Mouse (Mus musculus) telencephalon, adult 2 months (tissue): Measurements from ENCODE around the gene Glb1.
A peak's percentile ranks its signal among the peaks of the same experiment; 100 is the strongest.
"Not testable (repeated sequence)": the region's sequence is repeated elsewhere in the genome, so short reads cannot be mapped to it uniquely, and the experiment has no call there.

Experiments used
- DNase-seq: peaks from one replicate; pipeline ENCODE4 v3.0.0-alpha.2; 2011; ENCODE audit warnings: low read depth, low spot score

The Glb1 gene

DNA sequence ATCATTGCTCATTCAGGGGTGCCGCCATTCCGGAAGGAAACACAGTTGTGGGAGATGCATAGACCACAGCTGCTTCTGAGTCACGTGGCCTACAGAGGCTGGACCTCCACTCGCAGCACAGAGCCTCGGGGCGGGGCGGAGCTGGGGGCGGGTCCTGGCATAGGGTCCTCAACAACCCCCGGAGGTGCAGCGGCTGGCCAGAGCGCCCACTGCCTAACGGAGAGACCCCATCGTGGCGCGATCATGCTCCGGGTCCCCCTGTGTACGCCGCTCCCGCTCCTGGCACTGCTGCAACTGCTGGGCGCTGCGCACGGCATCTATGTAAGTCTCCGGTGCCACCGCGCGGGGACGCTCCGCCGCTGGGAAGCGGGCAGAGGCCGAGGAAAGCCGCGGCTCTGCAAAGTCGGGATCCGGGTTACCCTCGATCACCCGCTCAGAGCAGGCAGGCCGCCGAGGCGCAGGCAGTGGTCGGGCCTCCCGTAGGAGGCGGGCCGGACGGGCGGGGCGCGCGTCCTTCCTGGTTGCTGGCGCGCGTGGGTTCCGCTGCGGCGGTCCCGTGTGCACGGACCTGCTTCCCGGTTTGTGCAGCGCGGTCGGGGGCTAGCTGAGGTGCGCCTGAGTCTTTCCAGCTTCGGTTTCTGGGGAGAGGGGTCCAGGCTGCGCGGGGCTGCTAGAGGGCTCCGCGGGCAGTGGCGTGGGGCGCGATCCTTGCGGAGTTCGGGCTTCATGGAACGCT is at the start of gene Glb1, which contains the start of gene Tmppe:
Gene Glb1 (plus strand): TSS at position 128 of the 736 bp plus-strand sequence.
Gene Tmppe (plus strand): TSS at position 157 of the 736 bp plus-strand sequence.
- peak; percentile 63 for DNase-seq

DNA sequence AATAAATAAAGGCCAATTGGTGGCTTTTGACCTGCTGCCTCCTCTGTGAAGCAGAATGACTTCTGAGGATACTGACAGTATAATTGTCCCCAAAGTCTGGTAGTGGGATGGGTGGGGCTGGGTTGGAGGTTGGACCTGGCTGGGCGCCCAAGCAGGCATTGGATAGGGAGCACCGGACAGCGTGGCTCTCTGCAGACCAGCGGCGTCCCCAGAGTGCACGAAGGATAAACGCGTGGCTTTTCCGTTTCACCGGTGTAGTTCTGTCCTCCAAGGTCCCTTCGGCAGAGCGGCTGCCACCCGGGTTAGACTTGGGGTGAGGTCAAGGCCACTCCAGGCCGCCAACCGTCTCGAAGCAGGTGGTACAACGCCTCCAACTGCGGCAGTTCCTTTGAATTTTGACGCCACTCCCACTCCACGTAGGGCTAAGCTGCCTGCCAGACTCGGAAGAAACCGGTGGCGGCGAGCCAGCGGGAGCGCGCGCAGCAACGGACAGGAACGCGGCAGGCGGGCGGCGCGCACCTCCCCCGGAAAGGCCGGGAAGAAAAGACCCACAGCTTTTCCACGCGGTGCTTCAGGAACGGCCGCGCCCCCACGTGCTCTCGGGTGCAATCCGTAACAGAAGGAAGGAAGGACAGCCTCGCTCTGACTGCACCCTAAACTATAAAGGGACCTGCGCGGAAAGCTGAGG is 32.9 kb upstream of the Glb1 start:
- peak; percentile 65 for DNase-seq

DNA sequence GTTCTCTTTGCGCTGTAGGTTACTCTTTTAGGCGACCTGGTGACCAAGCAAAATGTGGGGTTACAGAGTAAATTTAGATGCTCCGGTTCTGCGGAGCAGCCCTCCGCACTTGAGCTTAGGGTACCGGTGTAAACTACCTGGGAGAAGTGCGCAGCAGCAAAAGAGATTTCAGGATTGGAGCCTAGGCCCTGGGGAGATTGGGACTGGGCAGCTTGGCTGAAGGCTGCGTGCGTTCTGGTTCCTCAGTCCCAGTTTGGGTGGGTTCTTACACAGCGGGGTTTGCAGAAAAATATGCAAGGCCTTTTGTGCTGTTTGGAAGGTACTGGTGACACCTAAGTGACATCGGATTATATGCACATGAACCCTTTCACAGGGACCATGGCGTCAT is 32.4 kb upstream of the Glb1 start:
- DNase-seq, result no peak

DNA sequence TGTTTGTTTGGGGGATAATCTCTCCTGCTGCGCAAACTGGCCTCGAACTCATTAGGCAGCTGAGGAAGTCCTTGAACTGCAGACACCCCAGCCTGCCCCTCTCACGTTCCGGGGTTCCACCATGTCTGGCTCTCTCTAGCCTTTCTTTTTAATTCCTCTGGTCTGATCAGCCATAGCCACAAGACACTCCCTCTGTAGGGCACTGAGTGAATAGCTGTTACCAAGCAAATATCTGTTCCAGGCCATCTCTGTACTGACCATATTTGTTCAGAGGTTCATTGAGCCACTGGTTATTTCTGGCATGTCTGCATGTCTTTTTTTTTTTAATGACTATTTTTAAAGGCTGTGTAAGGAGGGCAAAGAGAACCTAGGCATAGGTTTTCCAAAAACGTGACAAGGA is 31.5 kb upstream of the Glb1 start:
- not testable (repeated sequence) for DNase-seq

DNA sequence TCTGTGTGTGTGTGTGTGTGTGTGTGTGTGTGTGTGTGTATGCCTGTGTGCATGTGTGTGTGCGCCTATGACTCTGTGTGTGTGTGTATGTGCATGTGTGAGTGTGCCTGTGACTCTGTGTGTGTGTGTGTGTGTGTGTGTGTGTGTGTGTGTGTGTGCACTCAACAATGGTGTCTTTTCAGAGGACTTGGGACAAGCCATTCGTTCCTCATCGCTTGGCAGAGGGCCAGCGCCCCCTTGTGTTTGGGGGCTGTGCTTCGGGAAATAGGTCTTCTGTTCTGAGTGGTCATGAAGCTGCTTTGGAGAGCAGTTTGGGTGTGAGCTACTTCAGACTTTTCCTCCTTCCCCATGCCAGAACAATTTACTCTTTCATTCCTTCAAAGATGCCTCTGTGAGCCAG is 29.2 kb upstream of the Glb1 start:
- DNase-seq, result not testable (repeated sequence)

DNA sequence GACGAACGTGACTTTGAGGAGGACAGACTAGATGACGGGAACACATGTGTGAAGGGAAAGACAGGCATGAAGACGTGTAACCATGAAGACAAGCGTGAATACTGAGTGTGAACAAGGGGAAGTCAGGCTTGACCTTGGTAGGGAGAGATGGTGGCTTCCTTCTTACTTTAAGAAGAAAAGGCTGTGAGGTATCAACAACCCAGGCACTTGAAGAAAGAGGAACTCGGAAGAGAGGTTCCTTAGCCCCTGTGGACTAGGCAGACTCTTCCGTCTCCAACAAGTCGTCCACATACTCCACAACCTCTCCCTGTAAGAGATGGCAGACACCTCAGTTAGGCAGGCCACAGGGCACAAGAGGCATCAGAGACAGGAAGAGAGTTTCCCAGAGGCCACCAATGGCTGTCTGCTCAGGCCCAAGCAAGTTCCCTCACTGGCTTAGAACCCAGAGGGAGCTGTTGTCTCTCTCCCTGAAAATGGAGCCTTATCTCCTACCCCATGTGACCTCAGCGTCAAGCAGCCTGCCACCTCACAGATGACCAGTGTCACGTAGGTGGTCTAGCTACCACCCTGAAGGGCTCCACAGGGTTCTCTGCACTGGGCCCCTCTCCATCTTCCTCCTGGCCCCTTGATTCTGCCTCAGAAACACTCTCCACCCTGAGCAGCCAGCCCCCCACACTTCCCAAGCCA is 25.5 kb upstream of the Glb1 start:
- DNase-seq, result no peak

DNA sequence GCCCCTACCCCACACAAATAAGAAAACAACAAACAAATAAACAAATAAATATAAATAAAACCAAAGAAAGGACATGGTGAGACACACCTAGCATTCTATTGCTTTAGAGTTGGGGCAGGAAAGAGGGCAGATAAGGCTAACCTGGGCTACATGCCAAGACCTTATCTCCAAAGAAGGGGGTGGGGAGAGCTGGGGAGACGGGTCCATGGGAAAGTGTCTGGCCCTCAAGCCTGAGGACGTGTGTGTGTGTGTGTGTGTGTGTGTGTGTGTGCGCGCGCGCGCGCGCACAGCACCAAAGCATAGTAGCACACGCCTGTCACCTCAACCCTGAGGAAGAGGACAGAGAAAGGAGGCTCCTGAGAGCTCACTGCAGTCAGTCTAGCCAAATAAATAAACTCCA is 23.7 kb upstream of the Glb1 start:
- DNase-seq, result no peak

DNA sequence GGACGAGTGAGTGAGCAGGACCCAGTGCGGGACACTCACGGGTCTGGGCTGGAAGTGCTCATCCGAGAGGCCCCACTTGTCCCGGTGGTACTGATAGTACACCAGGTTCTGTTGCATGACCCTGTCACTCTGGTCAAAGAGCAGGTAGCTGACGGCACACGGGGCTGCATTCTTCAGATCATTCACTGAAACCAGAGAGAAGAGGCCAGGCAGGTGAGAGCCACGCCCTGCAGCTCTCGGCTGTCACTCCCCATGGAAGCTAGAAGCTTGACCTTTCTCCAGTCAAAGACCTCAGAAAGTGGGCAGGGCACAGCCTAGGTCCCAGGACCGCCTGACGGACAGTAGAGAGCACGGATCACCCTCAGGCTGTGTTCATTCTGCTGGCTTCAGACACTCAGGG is 21.0 kb upstream of the Glb1 start:
- no peak for DNase-seq

DNA sequence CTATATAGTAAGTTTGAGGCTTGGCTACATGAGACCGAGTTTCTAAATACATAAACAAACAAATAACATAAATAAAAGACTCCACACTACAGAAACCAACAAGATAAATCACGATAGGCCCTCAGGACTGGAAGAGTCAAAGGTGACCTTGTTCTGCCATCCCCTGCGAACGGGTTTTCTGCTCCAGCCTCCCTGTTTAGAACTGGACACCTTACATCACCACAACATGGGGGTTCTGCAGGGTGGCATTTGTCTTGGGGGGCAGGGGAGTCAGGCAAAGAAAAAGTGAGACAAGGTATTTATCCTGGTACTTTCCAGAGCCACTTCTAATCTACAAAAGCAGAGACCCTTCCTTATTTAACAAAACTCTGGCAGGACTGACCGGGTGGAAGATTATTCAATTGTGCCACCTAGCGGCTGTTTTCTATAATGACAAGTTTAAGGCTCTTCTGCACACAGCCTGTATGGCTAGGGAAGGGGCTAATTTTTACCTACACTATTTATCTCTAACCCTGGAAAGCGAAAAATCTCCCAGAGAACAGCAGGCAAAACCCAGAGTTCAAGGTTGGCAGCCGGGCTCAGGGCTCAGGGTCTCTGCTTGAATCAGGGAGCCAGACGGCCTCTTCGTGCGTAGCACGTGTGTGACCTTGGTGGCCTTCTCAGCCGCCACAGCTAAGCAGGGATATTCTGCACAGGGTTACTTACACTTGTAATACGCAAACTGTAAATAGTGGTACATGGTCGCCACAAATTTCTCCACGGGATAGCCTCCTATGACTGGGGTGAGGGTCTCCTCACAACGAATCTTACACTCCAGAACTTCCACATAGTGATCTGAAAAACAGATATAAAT is 19.8 kb upstream of the Glb1 start:
- DNase-seq, result no peak

DNA sequence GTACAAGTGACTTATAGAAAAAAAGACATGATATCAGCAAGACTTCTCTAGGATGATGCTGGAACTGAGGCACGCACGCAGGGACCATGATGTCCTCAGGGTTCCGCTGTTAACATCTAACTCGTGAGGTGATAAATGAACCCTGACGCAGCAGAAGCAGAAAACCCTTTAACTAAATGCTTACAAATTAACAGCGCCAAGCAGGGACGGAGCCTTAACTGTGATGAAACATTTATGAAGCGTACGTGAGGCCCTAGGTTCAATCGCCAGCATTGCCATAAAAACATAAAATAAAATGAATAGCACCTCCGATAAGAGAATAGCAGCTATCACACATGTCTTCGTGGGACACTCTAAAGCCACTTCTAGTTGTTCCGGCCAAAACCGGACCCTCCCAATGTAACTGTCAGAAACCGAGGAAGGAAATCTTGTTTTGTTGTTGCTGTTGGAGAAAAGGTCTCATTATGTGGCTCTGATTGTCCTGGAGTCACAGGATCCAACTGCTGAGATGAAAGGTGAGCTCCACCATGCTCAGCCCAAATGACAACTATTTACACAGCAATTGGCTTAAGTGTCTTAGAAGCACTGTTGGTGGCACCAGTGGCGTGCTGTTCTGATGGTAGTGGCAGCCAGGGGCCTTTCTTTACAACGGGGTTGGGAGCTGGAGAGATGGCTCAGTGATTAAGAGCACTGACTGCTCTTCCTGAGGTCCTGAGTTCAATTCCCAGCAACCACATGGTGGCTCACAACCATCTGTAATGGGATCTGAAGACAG is 17.8 kb upstream of the Glb1 start:
- DNase-seq, result no peak

DNA sequence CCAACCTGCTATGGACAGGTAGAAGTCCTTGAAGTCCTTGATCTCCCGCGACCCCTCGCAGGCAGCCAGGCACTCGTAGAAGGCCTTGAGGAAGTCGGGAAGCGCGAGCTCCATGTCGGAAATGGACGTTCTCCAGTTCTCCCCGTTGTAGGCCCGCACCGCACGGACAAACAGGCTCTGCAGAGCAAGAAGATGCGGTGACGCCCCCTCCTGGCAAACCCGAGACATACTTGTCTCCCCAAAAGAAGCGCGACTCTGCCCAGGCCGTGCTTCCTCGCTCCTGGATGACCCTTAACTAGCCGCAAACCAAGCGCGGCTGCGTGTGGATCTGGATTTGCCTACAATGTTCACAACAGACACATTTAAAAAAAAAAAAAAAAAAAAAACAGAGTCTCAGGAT is 16.2 kb upstream of the Glb1 start:
- no peak for DNase-seq

DNA sequence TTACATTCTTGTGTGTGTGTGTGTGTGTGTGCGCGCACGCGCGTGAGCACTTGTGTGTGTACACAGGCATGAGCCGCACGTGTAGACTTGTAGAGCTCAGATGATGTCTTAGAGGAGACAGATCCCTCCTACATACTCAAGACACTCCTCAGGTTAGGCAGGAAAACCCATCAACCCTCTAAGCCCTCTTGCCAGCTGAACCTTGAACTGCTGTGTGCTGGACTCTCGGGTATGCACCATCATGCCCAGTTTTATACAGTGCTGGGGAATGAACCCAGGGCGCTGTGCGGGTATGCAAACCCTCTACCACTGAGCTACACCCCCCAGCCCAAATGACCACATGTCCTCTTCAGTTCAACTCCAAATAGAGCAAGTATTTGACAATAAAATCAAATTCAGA is 15.7 kb upstream of the Glb1 start:
- no peak for DNase-seq

DNA sequence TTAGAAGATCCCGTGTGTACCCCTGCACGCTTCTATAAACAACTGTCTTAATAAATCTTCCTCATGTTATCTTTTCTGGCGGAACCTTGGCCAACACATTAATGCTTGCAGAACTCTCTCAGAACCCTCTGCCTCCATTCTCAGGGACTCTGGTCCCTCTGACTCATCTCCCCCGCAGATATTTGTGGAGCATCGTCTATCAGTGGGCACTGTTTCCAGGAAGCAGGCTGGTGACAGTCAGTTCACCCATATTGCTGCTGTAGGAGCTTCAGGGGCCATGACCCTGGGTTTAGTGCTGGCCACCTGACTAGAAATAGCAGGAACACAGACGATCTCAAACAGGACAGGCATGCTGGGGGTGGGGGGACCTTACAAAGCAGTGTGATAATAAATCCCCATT is 13.8 kb upstream of the Glb1 start:
- DNase-seq, result no peak

DNA sequence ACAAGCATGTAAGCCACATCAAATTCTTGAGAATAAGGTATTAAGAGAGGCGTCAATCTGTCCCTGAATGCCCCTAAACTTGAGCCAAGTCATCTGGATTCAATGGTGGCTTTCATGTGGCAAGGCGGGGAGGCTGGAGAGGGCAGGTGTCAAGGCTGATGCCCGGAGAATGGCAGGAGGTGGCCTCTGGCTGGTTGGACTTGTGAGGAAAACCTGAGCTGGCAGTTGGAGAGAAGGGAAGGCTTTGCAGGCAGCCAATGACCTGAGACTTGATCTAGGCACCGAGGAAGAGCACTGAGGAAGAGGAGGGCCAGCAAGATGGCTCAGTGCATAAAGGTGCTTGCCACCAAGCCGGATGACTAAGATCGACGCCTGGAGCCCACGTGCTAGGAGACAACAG is 12.6 kb upstream of the Glb1 start:
- DNase-seq, result no peak

DNA sequence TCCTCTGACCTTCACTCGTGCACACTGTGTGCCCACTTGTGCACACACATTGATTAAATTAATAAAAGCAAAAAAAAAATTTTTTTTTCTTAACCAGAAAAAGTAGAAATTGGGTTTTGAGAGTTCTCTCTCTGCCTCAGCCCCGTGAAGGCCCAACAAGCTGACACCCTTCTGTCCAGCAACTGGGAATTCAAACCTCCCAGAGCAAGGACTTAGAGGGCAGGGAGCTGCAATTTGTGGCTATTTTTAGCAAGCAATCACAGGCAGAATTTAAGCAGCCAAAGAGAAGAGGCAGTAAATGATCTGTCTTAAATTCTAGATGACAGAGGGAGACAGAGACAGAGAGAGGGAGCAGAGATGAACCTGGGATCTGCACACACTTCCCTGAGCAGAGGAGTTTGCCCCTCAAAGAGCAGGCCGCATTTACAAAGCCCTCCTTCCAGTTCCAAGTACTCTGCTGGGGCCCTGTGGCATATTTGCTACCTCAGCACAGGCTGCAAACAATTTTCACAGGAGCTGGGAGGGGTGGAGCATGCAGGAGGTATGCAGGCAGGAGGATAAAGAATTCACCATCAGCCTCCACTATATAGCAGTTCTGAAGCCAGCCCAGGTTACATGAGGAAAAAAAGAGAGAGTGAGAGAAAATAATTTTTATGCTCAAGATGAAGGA is 12.0 kb upstream of the Glb1 start:
- DNase-seq, result no peak

DNA sequence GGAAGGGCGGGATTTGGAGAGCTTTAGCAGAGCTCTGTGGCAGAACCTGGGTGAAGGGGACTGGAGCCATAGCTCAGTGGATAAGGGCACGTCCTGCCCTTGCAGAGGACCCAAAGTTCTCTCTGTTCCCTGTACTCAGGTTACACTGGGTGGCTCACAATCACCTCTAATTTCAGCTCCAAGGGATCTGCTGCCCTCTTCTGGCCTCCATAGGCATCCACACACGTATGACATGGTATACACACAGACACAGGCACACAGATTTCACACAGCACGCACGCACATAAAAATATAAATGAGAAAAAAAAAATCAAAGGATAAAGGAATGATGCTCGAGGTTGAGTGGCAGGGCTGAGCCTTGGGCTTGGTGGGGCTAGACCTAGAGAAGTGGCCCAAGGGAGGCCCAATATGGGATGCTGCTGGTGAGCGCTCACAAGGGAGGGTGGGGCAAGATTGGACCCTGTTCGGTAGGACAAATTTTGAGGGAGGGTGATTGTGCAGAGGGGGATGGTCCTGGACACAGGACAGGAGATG is 11.4 kb upstream of the Glb1 start:
- no peak for DNase-seq

DNA sequence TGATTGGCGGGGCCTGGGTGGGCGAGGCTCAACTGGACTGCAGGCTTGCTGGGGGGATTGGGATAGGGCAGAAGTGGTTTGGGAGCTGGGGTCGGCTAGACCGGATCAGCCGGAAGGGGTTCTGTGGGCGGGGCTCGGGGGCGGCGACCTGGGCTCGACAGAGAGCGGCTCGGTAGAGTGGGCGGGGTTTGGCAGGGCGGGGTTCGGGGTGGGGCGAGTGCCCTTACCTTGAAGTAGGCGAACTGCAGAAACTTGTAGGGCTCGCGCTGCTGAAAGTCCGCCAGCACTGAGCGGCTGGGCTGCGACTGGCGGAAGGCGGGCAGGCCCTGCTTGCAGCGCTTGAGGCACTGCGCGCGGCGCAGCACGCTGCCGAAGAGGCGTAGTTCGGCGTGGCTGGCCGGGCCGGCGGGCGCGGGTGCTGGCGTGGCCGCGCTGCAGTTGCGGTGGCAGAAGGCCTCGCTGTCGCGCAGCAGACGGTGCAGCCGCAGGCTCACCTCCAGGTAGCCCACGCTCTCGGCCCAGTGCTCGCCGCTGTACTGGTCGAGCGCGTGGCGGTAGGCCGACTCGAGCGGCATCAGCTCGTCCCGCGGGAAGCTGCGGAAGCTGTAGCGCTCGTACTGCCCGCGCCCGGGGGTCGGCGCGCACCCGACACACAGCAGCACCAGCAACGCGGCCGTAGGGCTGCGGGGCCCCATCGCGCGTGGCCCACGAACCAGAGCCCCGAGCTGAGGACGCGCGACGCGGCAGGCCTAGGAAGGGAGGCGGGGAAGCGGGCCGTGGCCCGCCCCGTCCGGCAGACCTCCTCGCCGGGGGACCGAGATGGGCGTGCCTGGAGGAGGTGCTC is 10.7 kb upstream of the Glb1 start, which contains the start of gene Crtap:
Gene Crtap (minus strand): TSS at position 771 of the 844 bp plus-strand sequence.
- DNase-seq, result no peak

DNA sequence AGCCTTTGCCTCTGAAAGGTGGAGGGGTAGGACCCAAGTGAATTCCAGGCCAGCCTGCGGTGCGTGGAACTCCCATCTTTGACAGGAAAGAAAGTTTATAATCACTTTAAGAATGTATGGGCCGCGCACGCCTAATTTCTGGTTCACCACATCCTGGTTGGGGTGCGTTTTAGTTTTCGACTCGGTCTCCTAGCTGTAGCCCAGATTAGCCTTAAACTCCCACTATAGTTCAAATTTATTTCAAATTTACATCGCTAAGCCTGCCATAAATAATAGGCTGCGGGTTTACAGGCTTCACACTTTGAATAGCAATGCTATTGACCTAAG is 10.2 kb upstream of the Glb1 start:
- no peak for DNase-seq

DNA sequence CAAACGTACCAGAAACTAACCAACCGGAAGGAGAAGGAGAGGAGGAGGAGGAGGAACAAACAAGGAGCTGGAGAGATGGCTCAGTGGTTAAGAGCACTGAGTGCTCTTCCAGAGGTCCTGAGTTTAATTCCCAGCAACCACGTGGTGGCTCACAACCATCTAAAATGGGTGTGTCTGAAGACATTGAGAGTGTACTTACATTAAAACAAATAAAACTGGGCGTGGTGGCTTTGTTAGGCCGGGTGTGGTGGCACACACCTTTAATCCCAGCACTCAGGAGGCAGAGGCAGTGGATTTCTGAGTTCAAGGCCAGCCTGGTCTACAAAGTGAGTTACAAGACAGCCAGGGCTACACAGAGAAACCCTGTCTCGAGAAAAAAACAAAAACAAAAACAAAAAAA is 6.7 kb upstream of the Glb1 start:
- DNase-seq, result not testable (repeated sequence)
